Mouse (Mus musculus): ENCODE results near the gene Lztfl1. TPM values are rescaled to one million over a fixed set of nuclear protein-coding genes. Genes with fewer than 3 reads are reported as not detected.
"Not testable (repeated sequence)": the region's sequence is repeated elsewhere in the genome, so short reads cannot be mapped to it uniquely, and the experiment has no call there.

The Lztfl1 gene
- 36.6 and 39.0 TPM in 2 replicates for polyA plus RNA-seq (2016; fragmentation: Nextera tagmentation; extraction: Ambion mirVana)

GRCm38 (mm10) chr9:123717186-123718008 lies at the start of gene Lztfl1:
Gene Lztfl1, minus strand, starts transcription at chr9:123717697.
- Histone ChIP-seq H3K4me3 (peak within 1 kb of the TSS; percentile 87), H3K27ac (peak within 1 kb of the TSS; percentile 89), H3K36me3 (no peaks in the 10 kb centered on the region), H3K9me3 (no peaks in the 10 kb centered on the region), H3K4me1 (replicated peaks) (peaks cover 9% of the 10 kb centered on the region), H3K27me3 (ENCODE audit: insufficient read depth, poor library complexity, severe bottlenecking) (no peaks in the 10 kb centered on the region)
- DNase-seq (ENCODE audit: low spot score), result peak; percentile 97
- WGBS, result under 1% methylated on average over 55 of the region's 55 CpGs

DNA sequence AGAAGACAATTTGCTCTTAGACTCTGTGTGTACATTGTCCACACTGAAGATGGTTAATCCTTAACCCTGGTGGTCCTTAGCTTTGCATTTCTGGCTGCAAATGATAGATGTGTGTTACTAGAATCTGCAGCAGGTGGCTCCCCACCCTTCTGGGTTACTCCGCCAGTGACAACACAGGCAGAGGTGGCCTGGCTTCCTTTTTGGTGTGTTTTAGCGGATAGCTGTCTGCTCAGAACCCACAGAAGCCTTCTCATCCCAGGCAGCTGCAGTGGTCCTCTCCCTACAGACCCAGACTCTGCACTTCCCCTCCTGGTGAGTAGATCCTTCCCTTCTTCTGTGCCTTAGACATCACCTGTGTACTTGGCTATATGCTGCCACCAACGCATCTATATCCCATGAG lies 49.5 kb upstream of the Lztfl1 start:
- Histone ChIP-seq H3K27ac (no peak overlapping the region), H3K4me1 (replicated peaks) (no peaks in the 10 kb centered on the region), H3K4me3 (no peak overlapping the region), H3K27me3 (ENCODE audit: insufficient read depth, poor library complexity, severe bottlenecking) (no peaks in the 10 kb centered on the region), H3K9me3 (no peaks in the 10 kb centered on the region), H3K36me3 (no peaks in the 10 kb centered on the region)
- WGBS, result 80% methylated on average over 3 of the region's 3 CpGs
- no peak for DNase-seq (ENCODE audit: low spot score)

DNA sequence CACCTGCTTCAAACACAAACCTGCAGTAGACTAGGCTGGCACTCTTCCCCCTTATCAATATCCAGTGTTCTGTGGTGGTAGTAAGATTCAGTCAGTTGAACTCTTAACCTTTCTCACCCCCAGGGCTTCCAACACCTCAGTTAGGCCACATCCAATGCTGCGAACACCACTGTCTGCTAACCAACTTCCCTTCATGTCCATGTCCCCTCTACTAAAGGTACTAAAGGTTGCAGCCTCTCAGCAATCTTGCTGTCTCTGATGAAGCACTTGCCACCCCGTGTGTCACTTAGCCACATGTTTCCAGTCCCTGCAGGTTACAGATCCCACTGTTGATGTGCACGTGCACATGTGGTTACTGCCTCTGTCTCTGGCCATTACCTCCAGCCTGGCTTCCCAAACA lies 46.3 kb upstream of the Lztfl1 start:
- no peaks in the 10 kb centered on the region for H3K9me3 ChIP-seq
- no peaks in the 10 kb centered on the region for H3K36me3 ChIP-seq
- H3K4me1 ChIP-seq (replicated peaks), result no peaks in the 10 kb centered on the region
- no peak overlapping the region for H3K4me3 ChIP-seq
- WGBS, result 84% methylated on average over 3 of the region's 3 CpGs
- DNase-seq (ENCODE audit: low spot score), result no peak
- H3K27me3 ChIP-seq (ENCODE audit: insufficient read depth, poor library complexity, severe bottlenecking), result no peaks in the 10 kb centered on the region
- no peak overlapping the region for H3K27ac ChIP-seq

- H3K4me3 ChIP-seq, result no peak overlapping the region
- no peak for DNase-seq (ENCODE audit: low spot score)
- WGBS, result 91% methylated on average over 4 of the region's 4 CpGs
- no peaks in the 10 kb centered on the region for H3K27me3 ChIP-seq (ENCODE audit: insufficient read depth, poor library complexity, severe bottlenecking)
- no peaks in the 10 kb centered on the region for H3K9me3 ChIP-seq
- H3K27ac ChIP-seq, result no peak overlapping the region
- no peaks in the 10 kb centered on the region for H3K36me3 ChIP-seq
- H3K4me1 ChIP-seq (replicated peaks), result no peaks in the 10 kb centered on the region
Observed at GRCm38 (mm10) chr9:123762886-123763285, 45.4 kb upstream of the Lztfl1 start.

GRCm38 (mm10) chr9:123760806-123761205 lies 43.3 kb upstream of the Lztfl1 start:
- no peak for DNase-seq (ENCODE audit: low spot score)
- Histone ChIP-seq H3K4me1 (replicated peaks) (no peaks in the 10 kb centered on the region), H3K27me3 (ENCODE audit: insufficient read depth, poor library complexity, severe bottlenecking) (no peaks in the 10 kb centered on the region), H3K27ac (no peak overlapping the region), H3K4me3 (no peak overlapping the region), H3K9me3 (no peaks in the 10 kb centered on the region), H3K36me3 (no peaks in the 10 kb centered on the region)
- 82% methylated on average over 3 of the region's 3 CpGs for WGBS

- Histone ChIP-seq H3K9me3 (no peaks in the 10 kb centered on the region), H3K27me3 (ENCODE audit: insufficient read depth, poor library complexity, severe bottlenecking) (no peaks in the 10 kb centered on the region), H3K4me1 (replicated peaks) (no peaks in the 10 kb centered on the region), H3K27ac (no peak overlapping the region), H3K36me3 (no peaks in the 10 kb centered on the region), H3K4me3 (no peak overlapping the region)
- DNase-seq (ENCODE audit: low spot score), result no peak
- WGBS, result 88% methylated on average over 4 of the region's 4 CpGs
Observed at GRCm38 (mm10) chr9:123758645-123759044, 41.1 kb upstream of the Lztfl1 start.

- DNase-seq (ENCODE audit: low spot score), result no peak
- no peaks in the 10 kb centered on the region for H3K9me3 ChIP-seq
- no peak overlapping the region for H3K4me3 ChIP-seq
- H3K27ac ChIP-seq, result no peak overlapping the region
- H3K4me1 ChIP-seq (replicated peaks), result no peaks in the 10 kb centered on the region
- no peaks in the 10 kb centered on the region for H3K36me3 ChIP-seq
- no peaks in the 10 kb centered on the region for H3K27me3 ChIP-seq (ENCODE audit: insufficient read depth, poor library complexity, severe bottlenecking)
- 87% methylated on average over 1 of the region's 1 CpGs for WGBS
Observed at GRCm38 (mm10) chr9:123758156-123758555, 40.7 kb upstream of the Lztfl1 start.

- Histone ChIP-seq H3K27me3 (ENCODE audit: insufficient read depth, poor library complexity, severe bottlenecking) (no peaks in the 10 kb centered on the region), H3K4me1 (replicated peaks) (no peaks in the 10 kb centered on the region), H3K4me3 (no peak overlapping the region), H3K9me3 (no peaks in the 10 kb centered on the region), H3K36me3 (no peaks in the 10 kb centered on the region), H3K27ac (no peak overlapping the region)
- no peak for DNase-seq (ENCODE audit: low spot score)
- WGBS, result 62% methylated on average over 2 of the region's 2 CpGs
Observed at GRCm38 (mm10) chr9:123757326-123757725, 39.8 kb upstream of the Lztfl1 start.

- Histone ChIP-seq H3K36me3 (no peaks in the 10 kb centered on the region), H3K4me3 (no peak overlapping the region), H3K4me1 (replicated peaks) (no peaks in the 10 kb centered on the region), H3K27ac (no peak overlapping the region), H3K9me3 (no peaks in the 10 kb centered on the region), H3K27me3 (ENCODE audit: insufficient read depth, poor library complexity, severe bottlenecking) (no peaks in the 10 kb centered on the region)
- WGBS, result 84% methylated on average over 3 of the region's 3 CpGs
- no peak for DNase-seq (ENCODE audit: low spot score)
Observed at GRCm38 (mm10) chr9:123756752-123757151, 39.3 kb upstream of the Lztfl1 start.

DNA sequence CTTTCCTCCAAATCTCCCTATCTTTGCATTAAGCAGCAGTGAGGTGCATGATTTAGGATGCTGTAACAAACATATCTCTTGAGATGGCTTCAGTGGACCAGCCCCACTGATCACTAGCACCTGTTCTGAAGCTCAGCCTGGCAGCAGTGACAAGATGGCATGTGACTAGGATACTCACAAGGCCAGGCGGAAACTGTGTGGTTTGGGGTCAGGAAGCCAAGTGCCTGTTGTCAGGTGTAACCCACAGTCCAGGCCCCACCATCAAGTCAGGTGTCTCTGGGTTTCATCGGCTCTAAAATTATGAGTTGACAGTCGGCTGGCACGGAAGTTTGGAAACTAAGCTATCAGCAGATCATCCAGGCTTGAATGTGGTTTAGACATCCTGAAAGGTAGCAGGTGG lies 36.8 kb upstream of the Lztfl1 start:
- Histone ChIP-seq H3K9me3 (no peaks in the 10 kb centered on the region), H3K36me3 (no peaks in the 10 kb centered on the region), H3K4me3 (no peak overlapping the region), H3K27me3 (ENCODE audit: insufficient read depth, poor library complexity, severe bottlenecking) (no peaks in the 10 kb centered on the region), H3K4me1 (replicated peaks) (no peaks in the 10 kb centered on the region), H3K27ac (no peak overlapping the region)
- 94% methylated on average over 4 of the region's 4 CpGs for WGBS
- no peak for DNase-seq (ENCODE audit: low spot score)

DNA sequence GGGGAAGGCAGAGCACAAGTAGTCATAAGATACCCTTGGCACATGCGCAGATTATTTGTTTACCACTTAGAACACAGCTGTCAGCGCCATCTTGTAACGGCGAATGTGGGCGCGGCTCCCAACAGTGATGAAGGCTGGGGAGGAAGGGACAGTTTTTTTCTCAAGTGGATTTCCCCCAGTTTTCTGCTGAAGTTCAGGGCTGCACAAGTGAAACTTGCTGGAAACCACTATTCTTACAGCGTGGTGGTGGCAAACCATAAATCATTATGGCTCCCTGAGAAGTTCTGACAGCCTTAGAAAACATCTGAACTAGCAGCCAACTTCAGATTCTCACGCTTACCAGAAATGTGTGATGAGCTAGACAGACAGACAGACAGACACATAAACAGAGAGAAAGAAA lies 32.2 kb upstream of the Lztfl1 start:
- not testable (repeated sequence) for DNase-seq (ENCODE audit: low spot score); H3K9me3 ChIP-seq; H3K27me3 ChIP-seq (ENCODE audit: insufficient read depth, poor library complexity, severe bottlenecking); H3K4me3 ChIP-seq; H3K27ac ChIP-seq; H3K36me3 ChIP-seq; H3K4me1 ChIP-seq (replicated peaks)
- WGBS, result 93% methylated on average over 8 of the region's 8 CpGs

- Histone ChIP-seq H3K9me3 (no peaks in the 10 kb centered on the region), H3K27ac (no peak overlapping the region), H3K4me3 (no peak overlapping the region), H3K27me3 (ENCODE audit: insufficient read depth, poor library complexity, severe bottlenecking) (no peaks in the 10 kb centered on the region), H3K4me1 (replicated peaks) (no peaks in the 10 kb centered on the region), H3K36me3 (no peaks in the 10 kb centered on the region)
- DNase-seq (ENCODE audit: low spot score), result no peak
- WGBS, result 87% methylated on average over 4 of the region's 4 CpGs
Observed at GRCm38 (mm10) chr9:123740799-123741198, 23.3 kb upstream of the Lztfl1 start.

DNA sequence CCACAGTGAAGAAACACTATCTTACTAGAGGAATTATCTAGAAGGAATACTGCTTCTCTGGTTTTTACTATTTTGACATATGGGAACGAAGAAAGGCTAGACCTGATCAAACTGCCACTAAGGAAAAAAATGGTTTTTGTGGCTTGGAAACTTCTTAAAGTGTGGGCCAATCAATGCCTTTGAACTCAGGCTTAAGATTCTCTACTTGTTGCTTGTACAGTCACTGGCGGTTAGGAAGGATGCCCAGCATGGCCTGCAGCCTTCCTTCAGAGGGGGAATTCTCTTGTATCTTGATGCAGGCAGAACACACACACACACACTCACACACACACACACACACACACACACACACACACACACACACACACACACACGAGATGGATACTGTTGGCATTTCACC lies 16.6 kb upstream of the Lztfl1 start:
- Histone ChIP-seq H3K36me3 (no peaks in the 10 kb centered on the region), H3K9me3 (no peaks in the 10 kb centered on the region), H3K4me3 (no peak overlapping the region), H3K27me3 (ENCODE audit: insufficient read depth, poor library complexity, severe bottlenecking) (no peaks in the 10 kb centered on the region), H3K4me1 (replicated peaks) (no peaks in the 10 kb centered on the region), H3K27ac (no peak overlapping the region)
- no peak for DNase-seq (ENCODE audit: low spot score)
- WGBS, result 80% methylated on average over 3 of the region's 3 CpGs

GRCm38 (mm10) chr9:123731271-123731670 lies 13.8 kb upstream of the Lztfl1 start:
- Histone ChIP-seq H3K27me3 (ENCODE audit: insufficient read depth, poor library complexity, severe bottlenecking) (no peaks in the 10 kb centered on the region), H3K9me3 (no peaks in the 10 kb centered on the region), H3K4me3 (no peak overlapping the region), H3K36me3 (no peaks in the 10 kb centered on the region), H3K4me1 (replicated peaks) (no peaks in the 10 kb centered on the region), H3K27ac (no peak overlapping the region)
- DNase-seq (ENCODE audit: low spot score), result no peak
- 79% methylated on average over 3 of the region's 3 CpGs for WGBS
